Mouse (Mus musculus) bone marrow, adult 2 months (tissue): ENCODE results near the gene Chdh. TPM values are rescaled to one million over a fixed set of nuclear protein-coding genes. Genes with fewer than 3 reads are reported as not detected.

Experiments used
- H3K27ac ChIP-seq: fragments of 200-500 bp; 2 replicates; pipeline ENCODE4 v1.5.1; 2012; ENCODE audit warnings: low read depth, mild to moderate bottlenecking, control low read depth, inconsistent platforms, low read length; ENCODE audit not compliant: control insufficient read depth, poor library complexity, insufficient read depth
- H3K4me1 ChIP-seq: fragments of 200-500 bp; 2 replicates; pipeline ENCODE4 v1.6.1; 2011; ENCODE audit warnings: low read length; ENCODE audit not compliant: control insufficient read depth, insufficient read depth
- H3K4me3 ChIP-seq: fragments of 200-500 bp; replicated peaks from 2 replicates; pipeline ENCODE3; 2011; ENCODE audit warnings: mild to moderate bottlenecking, low read depth, low read length, control low read depth; ENCODE audit not compliant: control insufficient read depth
- CTCF ChIP-seq: fragments of 200-500 bp; IDR thresholded peaks from 2 replicates; pipeline ENCODE4 v1.5.1; 2011; ENCODE audit warnings: low read length, control low read depth; ENCODE audit not compliant: control insufficient read depth, insufficient read depth
- POLR2A ChIP-seq: fragments of 200-500 bp; IDR thresholded peaks from 2 replicates; pipeline ENCODE4 v1.6.1; 2011; ENCODE audit warnings: low read depth, mild to moderate bottlenecking, control low read depth, low read length, borderline replicate concordance; ENCODE audit not compliant: control insufficient read depth
- WGBS: fragments of 180-500 bp; shearing (Covaris S2); methylation state at CpG from one replicate; pipeline ENCODE4 v1.1.7; 2018; 5-methylcytosine and 5-hydroxymethylcytosine counted together
- polyA plus RNA-seq: library from polyadenylated mRNA; stranded (reverse); fragments of >200 nt; gene quantifications from 2 replicates; pipeline ENCODE4 v1.2.4, GENCODE M21; 2011; ENCODE audit warnings: low replicate concordance; ENCODE audit not compliant: missing spikeins, insufficient read depth, insufficient read length

The Chdh gene
- polyA plus RNA-seq, 1 experiment = 5.4 TPM

- TF ChIP-seq POLR2A (no peak), CTCF (no peak)
- WGBS = 88% methylated on average over 4 of the region's 4 CpGs
- Histone ChIP-seq H3K4me1 (no peaks in the 10 kb centered on the region), H3K27ac (no peak overlapping the region), H3K4me3 (no peak overlapping the region)
These were observed 70.9 kb downstream of the Chdh start for GRCm38 (mm10) chr14:30079729-30080128.

Other genes starting within 250 kb of the Chdh start
- gene Selenok, start 40.7 kb upstream of the Chdh start, polyA plus RNA-seq = 45.0 and 46.1 TPM in 2 replicates
- 12.5 and 21.8 TPM in 2 replicates for gene Actr8, start 30.7 kb upstream of the Chdh start, polyA plus RNA-seq
- gene Il17rb, start 127 bp upstream of the Chdh start, polyA plus RNA-seq = 7.8 TPM in 1 of 2 replicates, not detected in the other